Mouse (Mus musculus) kidney, postnatal 4 days (tissue): ENCODE data around the gene Chd1l.

ENCODE experiments used
- DNase-seq, 2 experiments: peaks; one replicate each; pipeline ENCODE4 v3.0.0; 2021; ENCODE audit warnings: mixed read lengths in 2 of 2

Chd1l gene

DNA sequence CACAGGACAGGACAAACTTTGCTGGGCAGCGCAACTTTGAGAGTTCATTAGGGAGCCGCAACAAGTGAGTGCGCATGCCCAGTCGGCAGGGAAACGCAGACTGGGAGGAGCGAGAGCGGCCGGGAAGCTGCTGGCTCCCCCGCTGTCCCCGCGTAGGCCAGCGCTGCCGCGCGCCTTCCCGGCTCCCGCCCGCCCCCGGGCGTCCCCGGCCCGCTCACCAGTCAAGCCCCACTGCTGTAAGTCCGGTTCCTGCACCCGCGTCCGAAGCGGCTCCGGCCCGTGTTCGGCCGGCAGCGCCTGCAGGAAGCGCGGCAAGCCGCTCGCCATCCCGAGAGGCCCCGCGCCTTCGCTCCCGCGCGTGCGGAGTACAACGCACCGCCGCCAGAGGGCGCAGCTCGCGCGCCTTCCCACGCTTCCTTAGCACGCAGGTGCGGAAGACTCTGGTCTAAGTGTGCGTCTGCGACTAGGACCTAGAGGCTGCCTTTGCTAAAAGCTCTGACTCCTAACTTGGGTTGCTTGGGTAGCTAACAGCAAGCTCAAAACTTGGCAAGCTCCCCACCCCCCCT is at the start of gene Chd1l:
Gene Chd1l, minus strand, starts transcription at position 359 of the 566 bp plus-strand sequence.
- peak; percentile 94 to 96 for DNase-seq

DNA sequence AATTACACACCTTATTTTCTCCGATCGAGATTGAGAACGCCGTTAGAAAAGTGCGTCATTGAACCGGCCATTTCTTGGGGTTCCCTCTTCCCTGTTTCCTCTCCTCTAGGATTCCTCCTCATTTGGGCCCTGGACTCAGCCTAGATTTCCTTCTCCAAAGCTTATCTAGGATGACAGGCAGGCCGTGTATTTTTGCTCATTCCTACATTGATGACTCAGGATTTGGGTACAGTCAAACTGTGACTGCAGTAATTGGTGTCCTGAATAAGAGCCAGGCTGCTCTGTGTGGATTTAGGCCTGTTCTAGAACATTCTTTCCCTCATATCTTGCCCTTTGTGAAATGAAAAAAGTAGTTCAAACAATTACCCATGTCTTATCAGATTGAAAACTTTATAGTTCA is 49.7 kb upstream of the Chd1l start:
- no peak for DNase-seq

DNA sequence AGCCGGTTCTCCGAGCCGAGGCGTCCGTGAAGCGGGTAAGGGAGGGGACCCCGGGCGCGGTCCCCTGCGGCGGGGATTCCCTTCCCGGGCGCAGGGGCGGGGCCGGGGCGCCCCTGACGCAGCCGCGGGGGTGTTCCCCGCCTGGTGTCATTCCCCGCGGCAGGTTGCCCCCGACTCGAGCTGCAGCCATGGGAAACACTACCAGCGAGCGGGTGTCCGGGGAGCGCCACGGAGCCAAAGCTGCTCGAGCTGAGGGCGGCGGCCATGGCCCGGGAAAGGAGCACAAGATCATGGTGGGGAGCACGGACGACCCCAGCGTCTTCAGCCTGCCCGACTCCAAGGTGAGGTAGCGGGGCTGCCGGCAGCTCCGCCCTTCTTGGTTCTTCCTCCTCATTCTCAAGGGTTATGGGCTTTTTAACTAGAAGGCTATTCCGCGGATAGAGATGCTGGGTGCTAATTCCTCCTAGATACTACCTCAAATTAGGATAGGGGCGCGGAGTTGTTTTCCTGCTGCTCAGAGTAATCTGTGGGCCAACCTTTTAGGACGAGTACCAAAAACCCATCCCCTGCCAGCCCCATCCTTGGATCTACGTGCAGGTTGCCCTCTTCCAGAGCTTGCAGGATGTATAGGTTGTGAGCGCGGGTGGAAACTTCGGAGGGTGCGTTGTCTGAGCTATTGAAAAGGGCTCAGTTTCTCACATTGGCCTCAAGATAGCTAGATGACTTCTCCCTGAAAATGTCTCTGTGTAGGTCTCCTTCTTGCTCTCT is 48.6 kb upstream of the Chd1l start:
- DNase-seq: no peak

DNA sequence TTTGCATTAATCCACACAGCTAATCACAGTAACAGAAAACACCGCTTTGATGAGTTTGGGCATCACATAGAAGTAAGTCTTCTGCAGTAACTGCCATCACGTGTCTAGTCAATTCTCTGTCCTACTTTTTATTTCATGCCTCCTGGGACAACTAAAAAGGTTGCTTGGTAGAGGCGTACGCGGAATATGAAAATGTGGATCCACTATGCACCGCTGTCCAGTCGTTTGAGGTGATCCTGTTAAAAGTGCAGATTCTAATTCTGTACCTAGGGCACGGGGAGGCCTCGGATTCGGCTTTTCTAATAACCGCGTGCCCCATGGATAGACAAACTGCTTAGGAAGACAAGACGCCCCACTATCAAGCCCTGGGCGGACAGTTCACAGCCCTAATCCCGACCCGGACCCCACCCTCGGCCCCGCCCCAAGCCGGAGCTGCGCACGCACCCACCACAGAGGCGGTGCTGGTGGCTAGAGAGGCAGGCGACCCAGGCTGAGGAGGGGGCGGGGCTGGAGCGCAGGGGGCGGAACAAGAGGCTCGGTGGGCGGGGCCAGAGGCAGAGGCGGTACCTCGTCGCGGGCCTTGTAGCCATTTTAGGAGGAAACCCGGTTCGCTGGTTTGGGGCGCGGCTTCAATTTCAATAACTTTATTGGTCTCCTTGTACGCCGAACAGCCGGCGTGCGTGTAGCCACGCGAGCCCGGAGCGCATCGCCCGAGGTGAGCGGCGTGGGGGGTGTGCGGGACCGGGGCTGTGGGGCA is 47.8 kb upstream of the Chd1l start, which contains the start of gene Prkab2:
Gene Prkab2, plus strand, starts transcription at position 539 of the 757 bp plus-strand sequence.
- DNase-seq: peak; percentile 100

DNA sequence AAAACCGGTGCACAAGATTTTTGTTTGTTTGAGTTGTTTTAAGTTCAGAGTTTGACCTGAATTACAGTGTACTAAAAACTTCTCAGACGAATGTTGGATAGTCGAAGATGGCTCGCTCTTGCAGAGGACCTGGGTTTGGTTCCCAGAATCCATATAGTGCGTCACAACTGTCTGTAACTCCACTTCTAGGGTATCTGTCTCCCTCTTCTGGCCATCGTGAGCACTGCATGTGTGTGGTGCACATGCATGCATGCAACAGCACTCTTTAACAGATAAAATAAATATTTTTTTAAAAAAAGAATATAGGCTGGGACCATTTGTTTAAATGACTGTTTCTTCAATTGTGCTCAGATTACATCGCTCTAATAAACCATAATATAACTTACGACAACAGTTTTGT is 44.9 kb upstream of the Chd1l start:
- DNase-seq: peak; percentile 59 to 61

DNA sequence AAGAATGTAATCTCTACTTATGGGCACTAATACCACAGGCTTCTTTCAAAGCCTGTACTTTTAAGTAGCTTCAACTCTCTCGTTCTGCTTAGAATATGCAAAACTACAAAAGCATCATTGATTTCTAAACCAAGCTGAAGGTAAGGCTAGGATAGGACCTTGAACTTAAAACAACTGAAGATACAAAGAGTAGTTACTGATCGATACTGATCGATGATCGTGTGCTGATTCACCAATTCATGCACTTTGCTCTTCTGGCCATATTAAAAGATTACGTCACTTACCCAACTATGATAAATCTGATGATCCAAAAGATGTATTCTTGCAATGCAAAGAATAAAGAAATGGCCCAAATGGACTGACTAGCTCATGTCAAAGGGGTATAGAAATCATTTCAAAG is 43.8 kb upstream of the Chd1l start:
- no peak for DNase-seq

DNA sequence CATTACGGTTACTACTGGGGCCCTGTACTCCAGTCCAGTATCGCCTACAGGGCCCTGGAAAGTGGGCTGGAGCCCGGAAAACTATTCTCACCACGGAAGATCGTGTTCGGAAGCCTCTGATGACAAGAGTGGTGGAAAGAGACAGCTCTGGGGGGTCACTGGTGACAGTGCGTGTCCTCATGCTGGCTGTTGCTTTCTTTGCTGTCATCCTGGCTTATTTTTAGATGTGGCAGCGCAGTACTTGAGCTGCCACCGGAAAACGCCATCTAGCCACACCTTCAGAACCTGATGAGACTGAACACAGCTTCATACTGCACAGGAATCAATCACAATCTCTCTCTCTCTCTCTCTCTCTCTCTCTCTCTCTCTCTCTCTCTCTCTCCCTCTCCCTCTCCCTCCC is 41.6 kb upstream of the Chd1l start:
- DNase-seq: no peak

DNA sequence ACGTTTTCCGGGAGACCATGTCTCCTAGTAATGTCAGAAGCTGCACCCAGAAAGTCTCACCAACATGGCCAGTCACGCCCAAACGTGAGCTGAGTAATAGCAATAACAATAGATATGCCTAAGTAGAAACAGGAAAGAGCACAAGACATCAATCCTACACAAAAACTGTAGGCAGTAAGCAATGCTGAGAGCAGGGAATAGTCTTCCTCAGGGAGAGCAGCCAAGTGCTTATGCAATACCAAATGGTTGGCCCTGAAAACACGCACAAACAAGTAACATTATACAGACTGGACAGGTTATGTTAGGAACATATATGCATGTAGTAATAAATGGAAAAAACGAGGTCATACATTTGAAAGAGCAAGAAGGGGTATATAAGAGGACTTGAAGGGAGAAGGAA is 39.5 kb upstream of the Chd1l start:
- no peak for DNase-seq

DNA sequence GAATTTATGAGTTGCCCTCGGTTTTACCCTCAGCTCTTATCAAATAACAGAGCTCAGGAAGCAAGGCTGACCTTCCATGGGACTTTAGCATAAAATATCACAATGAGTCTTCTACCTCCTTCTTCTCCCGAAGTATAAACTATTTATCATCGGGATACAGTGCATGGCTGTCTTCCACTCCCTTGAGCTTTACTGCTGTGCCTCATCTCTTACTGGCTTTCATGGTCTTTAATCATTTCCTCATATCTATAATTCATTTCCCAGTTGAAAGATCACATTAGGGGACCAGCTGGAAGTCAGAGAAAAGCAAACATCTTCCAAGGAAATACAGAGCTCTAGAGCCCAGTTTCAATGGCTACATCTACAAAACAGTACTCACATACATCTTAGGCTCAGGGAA is 39.0 kb upstream of the Chd1l start:
- DNase-seq: no peak

DNA sequence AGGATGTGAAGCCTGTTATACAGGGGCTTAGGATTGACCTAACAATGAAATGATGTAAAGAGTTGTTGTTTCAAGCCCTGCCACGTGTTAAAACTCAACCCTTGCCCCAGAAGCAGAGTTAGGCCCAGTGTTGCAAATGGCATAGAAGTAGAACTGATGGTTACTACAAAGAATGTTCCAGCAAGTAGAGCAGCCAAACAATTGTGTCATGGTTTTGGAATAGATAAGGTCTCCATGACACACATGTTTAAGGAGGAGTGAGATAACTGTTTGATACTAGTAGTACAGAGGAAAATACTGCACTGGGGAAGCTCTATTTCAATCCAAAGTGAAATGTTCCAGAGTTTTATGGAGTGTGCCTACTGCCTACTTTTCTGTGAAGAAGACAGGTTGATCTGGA is 38.5 kb upstream of the Chd1l start:
- no peak for DNase-seq

DNA sequence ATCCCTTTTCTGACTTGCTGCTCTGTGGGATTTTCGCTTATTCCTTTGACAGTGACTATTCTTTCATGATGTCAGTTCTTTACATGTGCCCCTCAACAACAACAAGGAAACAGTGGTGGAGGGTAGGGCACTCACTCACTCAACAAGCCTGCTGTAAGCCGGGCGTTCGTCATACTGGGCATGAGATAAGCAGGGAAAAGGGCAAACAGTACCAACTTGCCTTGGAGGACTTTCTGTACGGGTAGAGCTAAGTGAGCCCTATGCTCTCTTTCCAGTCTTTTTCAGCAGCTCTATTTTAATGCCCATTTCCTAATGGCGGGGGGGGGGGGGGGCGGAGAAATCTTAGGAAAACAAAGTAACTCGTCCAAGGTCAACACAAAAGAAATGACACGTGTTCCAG is 32.0 kb upstream of the Chd1l start:
- no peak for DNase-seq

DNA sequence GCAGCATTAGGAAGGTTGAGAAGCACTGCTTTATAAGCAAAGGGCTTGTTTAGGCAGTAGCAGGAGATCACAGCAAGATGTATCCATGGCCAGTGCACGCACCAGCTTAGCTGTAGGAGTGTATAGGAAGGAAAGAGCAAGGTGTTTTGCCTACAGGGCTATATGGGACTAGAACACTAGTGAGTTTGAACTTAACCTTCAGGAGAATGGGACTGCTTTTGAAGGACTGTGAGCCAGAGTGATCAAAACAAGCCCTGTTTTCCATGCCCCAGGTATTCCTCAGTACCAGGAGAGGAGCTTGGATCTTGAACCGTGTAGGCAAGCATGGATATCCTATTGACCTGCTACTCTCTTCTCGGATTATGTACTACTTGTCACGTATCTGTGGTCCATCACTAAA is 31.4 kb upstream of the Chd1l start:
- DNase-seq: no peak

DNA sequence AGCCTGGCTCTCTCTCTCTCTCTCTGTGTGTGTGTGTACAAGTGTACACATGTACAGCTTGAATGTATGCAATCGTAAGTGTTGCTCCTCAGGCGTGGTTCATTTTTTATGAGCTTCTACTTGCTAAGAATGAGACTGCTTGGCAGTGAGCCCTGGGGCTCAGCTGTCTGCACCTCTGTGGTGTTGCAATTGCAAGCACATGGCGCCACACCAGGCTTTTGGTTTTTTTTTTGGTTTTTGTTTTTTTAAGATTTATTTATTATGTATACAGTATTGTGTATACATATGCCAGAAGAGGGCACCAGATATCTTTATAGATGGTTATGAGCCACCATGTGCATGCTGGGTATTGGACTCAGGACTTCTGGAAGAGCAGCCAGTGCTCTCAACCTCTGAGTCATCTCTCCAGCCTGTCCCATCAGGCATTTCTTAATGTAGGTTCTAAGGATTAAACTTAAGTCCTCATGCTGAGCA is 24.3 kb upstream of the Chd1l start:
- peak; percentile 36 to 46 for DNase-seq

DNA sequence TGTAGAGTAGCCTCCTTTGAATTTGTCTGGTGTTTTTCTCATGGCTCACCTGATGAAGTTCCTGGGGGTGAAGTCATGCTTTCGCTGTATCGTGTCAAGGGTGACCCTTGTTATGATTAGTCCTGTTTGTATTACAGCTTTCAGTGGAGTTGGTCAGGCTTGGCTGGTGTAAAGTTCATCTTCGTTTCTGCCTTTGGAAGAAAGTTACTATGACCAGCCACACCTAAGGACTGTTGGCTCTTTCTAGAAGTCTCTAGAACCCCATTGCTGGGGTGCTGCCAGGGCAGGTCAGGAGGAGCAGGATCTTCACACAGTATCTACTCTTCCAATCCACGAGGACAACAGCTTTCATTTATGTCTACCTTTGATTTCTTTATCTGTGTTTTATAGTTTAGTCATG is 23.5 kb upstream of the Chd1l start:
- DNase-seq: no peak

DNA sequence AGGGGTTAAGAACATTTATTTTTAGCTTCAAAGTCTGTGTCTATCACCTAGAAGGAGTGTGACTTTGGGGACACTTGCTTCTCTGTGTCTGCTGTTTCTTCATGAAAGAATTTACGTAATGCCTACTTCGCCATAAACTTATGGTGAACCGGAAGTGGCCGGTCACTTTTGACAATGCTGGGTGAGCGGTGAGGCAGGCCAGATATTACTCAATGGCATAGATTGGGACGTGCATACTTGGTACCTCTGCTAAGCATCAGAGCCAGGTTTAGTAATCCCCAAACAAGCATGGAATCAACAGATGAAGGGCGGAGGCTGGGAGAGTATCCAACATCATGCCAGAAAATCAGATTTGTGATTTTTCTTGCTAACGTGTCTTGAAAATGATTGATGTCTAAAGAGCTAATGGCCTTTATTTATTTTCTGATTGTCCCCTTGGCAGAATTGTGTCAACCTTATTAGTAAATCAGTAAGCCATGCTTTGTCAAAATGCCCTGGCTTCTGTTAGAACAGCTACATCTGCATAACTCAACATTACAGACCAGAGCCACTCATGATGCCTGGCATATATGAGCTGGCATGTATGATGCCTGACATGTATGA is 21.4 kb upstream of the Chd1l start:
- DNase-seq: no peak

DNA sequence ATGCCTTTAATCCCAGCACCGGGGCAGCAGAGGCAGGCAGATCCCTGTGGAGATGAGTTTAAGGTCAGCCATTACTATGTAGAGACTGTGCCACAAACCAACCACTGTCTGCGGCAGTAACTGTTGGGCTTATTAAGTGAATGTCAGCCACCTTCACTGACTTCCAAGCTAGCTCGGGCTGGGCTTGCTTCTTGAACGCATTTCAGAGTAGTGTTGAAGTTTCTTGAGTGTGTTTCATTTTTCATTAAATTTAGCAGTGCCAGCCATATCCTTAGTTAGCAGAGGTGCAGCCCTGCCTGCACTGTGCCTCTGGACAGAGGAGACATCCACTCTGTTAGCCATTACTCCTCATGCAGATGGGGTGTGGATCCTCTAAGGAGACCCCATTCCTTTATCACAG is 20.7 kb upstream of the Chd1l start:
- no peak for DNase-seq

DNA sequence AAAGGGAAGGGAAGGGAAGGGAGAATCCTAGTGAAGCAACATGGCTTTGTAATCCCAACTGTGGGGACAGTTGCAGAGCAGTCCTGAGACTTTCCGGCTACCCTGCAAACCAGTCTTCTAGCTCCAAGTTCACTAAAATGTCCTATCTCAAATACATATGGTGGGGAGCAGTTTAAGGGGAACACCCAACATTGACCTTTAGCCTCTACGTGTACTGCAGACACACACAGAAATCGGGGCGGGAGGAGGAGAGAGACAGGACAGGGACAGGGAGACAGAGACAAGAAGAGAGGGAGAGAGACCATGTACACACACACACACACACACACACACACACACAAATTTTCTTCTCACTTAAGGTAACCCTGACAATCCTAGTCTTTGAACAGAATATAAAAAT is 19.9 kb upstream of the Chd1l start:
- no peak for DNase-seq

DNA sequence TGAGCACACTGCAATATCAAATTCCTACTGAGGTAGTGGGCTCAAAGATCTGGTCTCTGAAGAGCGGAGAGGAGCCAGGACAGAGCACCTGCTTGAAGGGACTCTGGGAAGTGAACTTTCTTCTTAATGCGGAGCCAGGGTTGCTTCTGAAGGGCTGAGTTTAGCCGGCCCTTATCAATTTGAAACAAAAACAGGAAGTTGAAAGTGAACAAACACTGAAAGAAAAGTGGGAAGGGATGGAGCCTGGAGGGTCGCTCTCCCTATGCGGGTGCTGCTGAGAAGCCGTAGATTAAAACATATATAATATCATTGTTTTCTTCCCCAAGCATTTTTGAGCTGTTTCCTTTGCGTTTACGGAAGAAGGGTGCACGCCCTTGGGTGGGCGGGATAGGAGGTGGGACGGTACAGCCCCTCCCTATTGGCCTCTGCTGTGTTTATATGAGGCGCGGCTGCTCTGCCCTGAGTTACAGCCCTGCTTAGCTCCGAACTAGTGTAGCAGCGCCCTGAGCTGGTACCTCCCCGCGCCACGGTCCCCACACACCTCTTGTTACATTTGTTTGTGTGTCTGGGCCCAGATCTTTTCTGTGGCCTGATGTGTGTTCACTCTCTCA is 18.5 kb upstream of the Chd1l start, which contains the start of gene Fmo5:
Gene Fmo5, plus strand, starts transcription at position 414 of the 611 bp plus-strand sequence.
- peak; percentile 71 to 80 for DNase-seq

DNA sequence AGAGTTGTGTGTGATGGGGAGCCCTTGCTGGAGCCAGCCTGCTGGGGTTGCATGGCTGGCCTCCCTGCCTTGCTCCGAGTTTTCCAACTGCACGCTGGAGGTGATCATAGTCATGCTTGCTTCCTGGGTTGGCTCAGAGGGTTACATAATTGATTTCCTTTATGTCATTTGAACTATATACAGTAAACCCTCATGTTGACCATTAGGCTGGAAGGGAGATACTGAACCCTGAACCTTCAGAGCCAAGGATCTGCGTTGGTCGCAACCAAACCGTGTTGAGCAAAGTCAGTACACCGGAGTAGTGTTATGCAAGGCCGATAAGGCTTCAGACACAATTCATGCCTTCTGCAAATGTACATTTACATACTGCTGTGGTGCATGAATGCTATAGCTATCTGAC is 17.9 kb upstream of the Chd1l start:
- DNase-seq: peak in 1 of 2 experiments; percentile 7

DNA sequence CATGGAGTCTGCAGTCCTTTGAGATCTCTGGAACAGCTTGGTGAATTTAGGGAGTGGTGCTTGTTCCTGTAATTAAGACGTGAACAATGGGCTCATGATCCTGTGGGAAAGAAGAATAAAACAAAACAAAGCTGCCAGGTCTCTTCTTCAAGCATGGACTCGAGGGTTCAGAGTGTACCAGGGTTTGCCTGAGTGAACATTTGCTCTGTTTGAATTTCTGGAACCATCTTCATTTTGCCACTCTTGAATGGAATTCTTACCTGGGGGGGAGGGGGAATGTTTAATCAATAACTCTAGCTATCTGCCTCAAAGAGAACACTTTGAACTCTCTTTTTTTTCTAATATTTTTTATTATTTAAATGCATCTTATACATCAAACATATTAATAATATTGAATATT is 14.6 kb upstream of the Chd1l start:
- no peak for DNase-seq

DNA sequence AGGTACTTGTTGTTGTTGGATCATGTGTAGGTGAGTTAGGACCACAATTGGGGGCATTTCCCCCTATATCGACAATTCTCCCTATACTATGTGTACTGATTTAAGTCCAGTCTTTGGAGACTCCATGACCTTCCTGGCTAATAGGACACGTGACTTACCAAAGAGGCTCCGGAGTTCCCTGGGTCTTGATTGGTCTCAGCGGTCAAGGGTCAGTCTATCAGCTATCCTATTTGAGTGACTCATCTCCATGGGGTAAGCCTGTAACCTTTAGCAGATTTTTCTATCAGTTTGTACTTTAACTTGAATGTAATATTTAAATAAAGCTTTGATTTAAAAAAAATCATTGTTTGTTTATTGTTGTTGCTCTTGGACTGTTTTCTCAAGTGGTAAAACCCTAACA is 10.7 kb upstream of the Chd1l start:
- no peak for DNase-seq

DNA sequence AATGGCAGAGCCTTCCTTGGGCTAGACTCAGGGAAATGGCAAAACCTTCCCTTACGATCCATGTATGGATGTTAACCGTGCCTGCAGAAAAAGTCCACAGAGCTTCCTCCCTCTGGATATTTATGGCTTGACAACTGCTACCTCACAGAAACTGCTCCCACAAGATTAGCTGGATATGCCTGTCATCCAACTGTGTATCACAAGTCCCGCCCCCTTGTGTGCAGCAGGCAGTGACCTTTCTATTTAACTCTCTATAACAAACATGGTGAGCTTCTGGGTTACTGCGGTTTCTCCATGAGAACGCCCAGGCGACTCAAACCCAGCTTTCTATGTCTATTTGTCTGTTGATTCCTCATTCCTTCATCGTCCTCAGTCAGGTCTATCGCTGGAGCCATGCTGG is 7.9 kb upstream of the Chd1l start:
- DNase-seq: no peak
